Mouse (Mus musculus): ENCODE measurements around the gene Gm20431.

- no peak for TF ChIP-seq CTCF (IDR thresholded peaks at IDR 0.05; ENCODE audit: control insufficient read depth, insufficient read depth, insufficient replicate concordance, low read depth, low read length)
- no peak for TF ChIP-seq POLR2A (IDR thresholded peaks at IDR 0.05; ENCODE audit: control insufficient read depth, low read depth, low read length)
Observed at GRCm38 (mm10) chr2:167568112-167568511, 93.2 kb downstream of the Gm20431 start.

All from testis, adult 2 months (tissue).